ENCODE assay signal across 20 mouse cellular contexts in the genomic region with DNA sequence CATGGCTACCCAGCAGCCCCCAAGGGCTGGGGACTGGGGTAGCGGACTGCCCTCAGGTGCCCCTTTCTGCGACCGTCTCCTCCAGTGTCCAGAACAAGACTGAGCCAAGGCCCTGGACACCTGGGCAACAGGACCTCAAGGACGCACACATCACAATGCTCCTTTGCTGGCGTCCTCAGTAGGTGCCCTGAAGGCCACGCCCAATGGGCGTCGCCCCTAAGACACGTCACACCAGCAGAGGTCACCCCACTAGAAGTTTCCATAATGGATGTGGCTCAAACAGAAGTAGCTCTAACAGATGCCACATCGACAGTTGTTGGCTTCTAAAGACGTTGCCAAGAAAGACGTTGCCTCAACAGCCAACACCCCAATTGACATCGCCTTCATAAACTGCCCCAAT. TPM values are rescaled to one million over a fixed set of nuclear protein-coding genes. Genes with fewer than 3 reads are reported as not detected.
"Had no signal": no experiment of that assay in that cellular context is flagged by ENCODE, and none has a peak within 500 bp of the region (broad histone marks: within the 10 kb centered on the region; RNA-seq: fewer than 3 reads in every experiment).

A gene (minus strand): TSS at position 101 of the 400 bp plus-strand sequence.

- H3K27ac ChIP-seq: liver, embryonic 14.5 days; midbrain, embryonic 10.5 days; midbrain, embryonic 12.5 days; neural tube, embryonic 12.5 days; stomach, embryonic 15.5 days; stomach, postnatal 0 days had no signal

- H3K36me3 ChIP-seq: midbrain, embryonic 10.5 days; midbrain, embryonic 12.5 days; neural tube, embryonic 12.5 days; stomach, embryonic 15.5 days had no signal

- H3K9me3 ChIP-seq: midbrain, embryonic 10.5 days; midbrain, embryonic 12.5 days; neural tube, embryonic 12.5 days; stomach, embryonic 15.5 days had no signal

- H3K4me2 ChIP-seq: lung, embryonic 14.5 days; midbrain, embryonic 12.5 days; neural tube, embryonic 12.5 days; stomach, embryonic 15.5 days had no signal

- H3K4me1 ChIP-seq: midbrain, embryonic 10.5 days; midbrain, embryonic 12.5 days; neural tube, embryonic 12.5 days; stomach, embryonic 15.5 days had no signal

- H3K9ac ChIP-seq: liver, embryonic 14.5 days; lung, embryonic 14.5 days; midbrain, embryonic 12.5 days; neural tube, embryonic 12.5 days; stomach, embryonic 15.5 days had no signal

- H3K27me3 ChIP-seq: midbrain, embryonic 12.5 days; neural tube, embryonic 12.5 days; stomach, embryonic 15.5 days had no signal

- DNase-seq: lung, adult 18-20 months; lung, embryonic 14.5 days; lung, postnatal 10 days; lung, postnatal 4 days; midbrain, embryonic 14.5 days; right cerebral cortex, postnatal 14 days; thymus, adult 18-20 months; thymus, postnatal 14 days; thymus, postnatal 36 days had no signal

- H3K4me3 ChIP-seq: midbrain, embryonic 10.5 days; midbrain, embryonic 12.5 days; neural tube, embryonic 12.5 days; stomach, embryonic 15.5 days had no signal

RNA-seq across cellular contexts. Expression of the gene that starts here (rescaled TPM):
- polyA plus RNA-seq: liver, embryonic 16.5 days; lung, embryonic 14.5 days; lung, embryonic 16.5 days; midbrain, embryonic 10.5 days; midbrain, embryonic 12.5 days; midbrain, embryonic 14.5 days; midbrain, postnatal 0 days; neural tube, embryonic 12.5 days; neural tube, embryonic 14.5 days; spleen, adult 2 months; stomach, embryonic 15.5 days; stomach, postnatal 0 days had no signal
